Mouse (Mus musculus) heart, embryonic 13.5 days (tissue): ENCODE results near the gene 6430628N08Rik. TPM values are rescaled to one million over a fixed set of nuclear protein-coding genes. Genes with fewer than 3 reads are reported as not detected.

Experiments used
- ATAC-seq: fragments of 200-750 bp; cut with Nextera tagmentation; 2 replicates; pipeline ENCODE4 v1.8.0; 2017; ENCODE audit warnings: moderate TSS enrichment; ENCODE audit not compliant: insufficient number of reproducible peaks, low FRiP score, low TSS enrichment; ENCODE audit errors: extremely low read depth
- H3K27ac ChIP-seq: fragments of 300-500 bp; sonication (generic); replicated peaks from 2 replicates; pipeline ENCODE4 v1.5.1; 2015; ENCODE audit warnings: moderate library complexity, mild to moderate bottlenecking, inconsistent platforms
- H3K27me3 ChIP-seq: fragments of 300-500 bp; sonication (generic); replicated peaks from 2 replicates; pipeline ENCODE4 v1.6.1; 2015; ENCODE audit warnings: mild to moderate bottlenecking, inconsistent platforms
- H3K36me3 ChIP-seq: fragments of 300-500 bp; sonication (generic); 2 replicates; pipeline ENCODE4 v1.6.1; 2015; ENCODE audit warnings: mild to moderate bottlenecking, inconsistent platforms
- H3K4me1 ChIP-seq: fragments of 300-500 bp; sonication (generic); 2 replicates; pipeline ENCODE4 v1.6.1; 2015; ENCODE audit warnings: inconsistent platforms
- H3K4me2 ChIP-seq: fragments of 300-500 bp; sonication (generic); 2 replicates; pipeline ENCODE4 v1.6.1; 2015; ENCODE audit warnings: inconsistent platforms, mild to moderate bottlenecking, moderate library complexity
- H3K4me3 ChIP-seq: fragments of 300-500 bp; sonication (generic); 2 replicates; pipeline ENCODE4 v1.5.1; 2015; ENCODE audit warnings: moderate library complexity, mild to moderate bottlenecking, inconsistent platforms
- H3K9ac ChIP-seq: fragments of 300-500 bp; sonication (generic); 2 replicates; pipeline ENCODE4 v1.6.1; 2015; ENCODE audit warnings: inconsistent platforms, mild to moderate bottlenecking, moderate library complexity
- H3K9me3 ChIP-seq: fragments of 300-500 bp; sonication (generic); 2 replicates; pipeline ENCODE4 v1.6.1; 2016; ENCODE audit warnings: inconsistent platforms
- WGBS: fragments of 180-500 bp; shearing (Covaris S2); methylation state at CpG from one replicate; pipeline ENCODE4 v1.1.7; 2015; ENCODE audit warnings: mixed read lengths; 5-methylcytosine and 5-hydroxymethylcytosine counted together
- polyA plus RNA-seq: library from polyadenylated mRNA; unstranded; fragments of >200 nt; fragmentation: Nextera tagmentation; extraction: Ambion mirVana; gene quantifications from 2 replicates; pipeline ENCODE4 v1.2.1, GENCODE M21; 2015

Gene 6430628N08Rik
- polyA plus RNA-seq, 1 experiment from 2014 or later, result not detected

- Histone ChIP-seq H3K4me1 (peaks cover 32% of the 10 kb centered on the region), H3K36me3 (no peaks in the 10 kb centered on the region), H3K27me3 (peaks cover 100% of the 10 kb centered on the region), H3K9ac (no peak overlapping the region), H3K9me3 (no peaks in the 10 kb centered on the region), H3K4me2 (no peak overlapping the region), H3K27ac (no peak overlapping the region), H3K4me3 (no peak overlapping the region)
- ATAC-seq, result no peak
- 16% methylated on average over 3 of the region's 3 CpGs for WGBS
Measured at GRCm38 (mm10) chr4:115940681-115941080, 50.2 kb downstream of the 6430628N08Rik start.

- WGBS, result 8% methylated on average over 9 of the region's 9 CpGs
- Histone ChIP-seq H3K27ac (no peak overlapping the region), H3K27me3 (peaks cover 100% of the 10 kb centered on the region), H3K4me2 (no peak overlapping the region), H3K4me1 (peaks cover 26% of the 10 kb centered on the region), H3K9me3 (no peaks in the 10 kb centered on the region), H3K4me3 (no peak overlapping the region), H3K36me3 (no peaks in the 10 kb centered on the region), H3K9ac (no peak overlapping the region)
- ATAC-seq, result no peak
Measured at GRCm38 (mm10) chr4:115941242-115941820, 50.9 kb downstream of the 6430628N08Rik start.

- Histone ChIP-seq H3K4me3 (peak overlapping the region; percentile 25), H3K9ac (no peak overlapping the region; the same call in 1 of the 2 replicates), H3K27ac (no peak overlapping the region), H3K4me1 (peaks cover 16% of the 10 kb centered on the region), H3K36me3 (no peaks in the 10 kb centered on the region), H3K9me3 (no peaks in the 10 kb centered on the region), H3K27me3 (peaks cover 100% of the 10 kb centered on the region), H3K4me2 (peak overlapping the region; percentile 37)
- WGBS, result 1% methylated on average over 40 of the region's 41 CpGs
- peak; percentile 44; the same call in 1 of the 2 replicates for ATAC-seq
Measured at GRCm38 (mm10) chr4:115943669-115944314, 53.3 kb downstream of the 6430628N08Rik start.

Other genes with a start within 250 kb of the 6430628N08Rik start
- gene Cyp4b1, start 242.9 kb upstream of the 6430628N08Rik start, polyA plus RNA-seq, result 1.2 and 2.0 TPM in 2 replicates
- gene Efcab14, start 152.9 kb upstream of the 6430628N08Rik start, polyA plus RNA-seq, result 23.6 and 25.5 TPM in 2 replicates
- 0.19 TPM in 1 of 2 replicates, not detected in the other for gene Tex38, start 109.6 kb upstream of the 6430628N08Rik start, polyA plus RNA-seq
- 54.5 and 63.2 TPM in 2 replicates for gene Atpaf1, start 105.9 kb upstream of the 6430628N08Rik start, polyA plus RNA-seq
- 6.4 and 7.6 TPM in 2 replicates for gene Mob3c, start 62.6 kb upstream of the 6430628N08Rik start, polyA plus RNA-seq
- 18.2 and 18.6 TPM in 2 replicates for gene Mknk1, start 51.5 kb upstream of the 6430628N08Rik start, polyA plus RNA-seq
- gene Kncn, start 6.3 kb upstream of the 6430628N08Rik start, polyA plus RNA-seq, result not detected in 2 replicates
- gene Dmbx1, start 49.3 kb downstream of the 6430628N08Rik start, polyA plus RNA-seq, result 0.05 TPM in 1 of 2 replicates, not detected in the other
- gene Faah, start 127.3 kb downstream of the 6430628N08Rik start, polyA plus RNA-seq, result 1.9 and 2.1 TPM in 2 replicates
- gene Nsun4, start 163.2 kb downstream of the 6430628N08Rik start, polyA plus RNA-seq, result 24.9 and 25.3 TPM in 2 replicates
- 925 and 1,094 TPM in 2 replicates for gene Uqcrh, start 184.4 kb downstream of the 6430628N08Rik start, polyA plus RNA-seq
- 49.5 and 52.2 TPM in 2 replicates for gene Lrrc41, start 184.6 kb downstream of the 6430628N08Rik start, polyA plus RNA-seq
- 20.9 and 21.5 TPM in 2 replicates for gene Rad54l, start 233.0 kb downstream of the 6430628N08Rik start, polyA plus RNA-seq
- gene Pomgnt1, start 233.2 kb downstream of the 6430628N08Rik start, polyA plus RNA-seq, result 56.9 and 61.5 TPM in 2 replicates